Mouse (Mus musculus): Measurements from ENCODE around the gene Mc3r. TPM values are rescaled to one million over a fixed set of nuclear protein-coding genes. Genes with fewer than 3 reads are reported as not detected.

Gene Mc3r
- total and polyA plus RNA-seq, 3 experiments: not detected

GRCm38 (mm10) chr2:172215508-172216162, 32.7 kb upstream of the Mc3r start:
- DNase-seq (ENCODE audit: extremely low read depth): peak; percentile 81
- TF ChIP-seq KAT2A (IDR thresholded peaks at IDR 0.05; ENCODE audit: insufficient replicate concordance, low read length) (no peak), CHD1 (IDR thresholded peaks at IDR 0.05; ENCODE audit: low read depth, low read length) (no peak), MAZ (IDR thresholded peaks at IDR 0.05; ENCODE audit: low read depth, low read length) (no peak), MEF2A (IDR thresholded peaks at IDR 0.05; ENCODE audit: borderline replicate concordance, low read depth, low read length) (no peak), ZMIZ1 (IDR thresholded peaks at IDR 0.05; ENCODE audit: low read depth, low read length) (no peak), RCOR1 (conservative IDR thresholded peaks at IDR 0.05; ENCODE audit: low read depth, low read length) (no peak), JUN (IDR thresholded peaks at IDR 0.05; ENCODE audit: insufficient read depth, low read depth, low read length) (peak; percentile 69), SIN3A (IDR thresholded peaks at IDR 0.05; ENCODE audit: low read length) (no peak), ETS1 (conservative IDR thresholded peaks at IDR 0.05; ENCODE audit: low read depth, low read length) (no peak), ZKSCAN1 (IDR thresholded peaks at IDR 0.05; ENCODE audit: borderline replicate concordance, low read depth, low read length) (no peak), ELF1 (IDR thresholded peaks at IDR 0.05; ENCODE audit: low read depth, low read length) (no peak), IRF4 (IDR thresholded peaks at IDR 0.05; ENCODE audit: low read depth, low read length) (no peak), ZC3H11A (IDR thresholded peaks at IDR 0.05; ENCODE audit: low read depth, low read length) (no peak), PAX5 (IDR thresholded peaks at IDR 0.05; ENCODE audit: low read length) (no peak), SMC3 (IDR thresholded peaks at IDR 0.05; ENCODE audit: low read depth, low read length) (peak; percentile 67), USF1 (IDR thresholded peaks at IDR 0.05; ENCODE audit: low read depth, low read length) (no peak), MAFK (IDR thresholded peaks at IDR 0.05; ENCODE audit: insufficient replicate concordance, low read length) (no peak), HCFC1 (IDR thresholded peaks at IDR 0.05; ENCODE audit: low read depth, low read length) (no peak), TBP (conservative IDR thresholded peaks at IDR 0.05; ENCODE audit: low read depth, low read length) (no peak), MXI1 (IDR thresholded peaks at IDR 0.05; ENCODE audit: low read depth, low read length) (no peak), USF2 (conservative IDR thresholded peaks at IDR 0.05; ENCODE audit: low read depth, low read length) (no peak), UBTF (IDR thresholded peaks at IDR 0.05; ENCODE audit: low read depth, low read length) (no peak), JUND (conservative IDR thresholded peaks at IDR 0.05; ENCODE audit: low read depth, low read length) (peak; percentile 79), POLR2A (IDR thresholded peaks at IDR 0.05; ENCODE audit: low read depth, low read length) (no peak), MAX (IDR thresholded peaks at IDR 0.05; ENCODE audit: low read length) (no peak), MYC (IDR thresholded peaks at IDR 0.05; ENCODE audit: low read depth, low read length) (no peak), POLR2AphosphoS2 (IDR thresholded peaks at IDR 0.05; ENCODE audit: low read depth, low read length) (no peak), GABPA (IDR thresholded peaks at IDR 0.05; ENCODE audit: insufficient replicate concordance, low read depth, low read length) (no peak), E2F4 (IDR thresholded peaks at IDR 0.05; ENCODE audit: insufficient replicate concordance, low read depth, low read length) (no peak), EP300 (IDR thresholded peaks at IDR 0.05; ENCODE audit: low read length) (no peak), BHLHE40 (IDR thresholded peaks at IDR 0.05; ENCODE audit: low read depth, low read length) (0 out of 2 replicates have a peak, but pooled peaks have one; percentile 32), RAD21 (IDR thresholded peaks at IDR 0.05; ENCODE audit: low read depth, low read length) (peak; percentile 86), ZNF384 (IDR thresholded peaks at IDR 0.05; ENCODE audit: low read depth, low read length) (peak; percentile 95), CHD2 (IDR thresholded peaks at IDR 0.05; ENCODE audit: low read length) (no peak), NRF1 (IDR thresholded peaks at IDR 0.05; ENCODE audit: low read depth, low read length) (no peak), CTCF (conservative IDR thresholded peaks at IDR 0.05 in 1 of 2, IDR thresholded peaks at IDR 0.05 in 1 of 2; ENCODE audit: low read depth in 2 of 2, low read length in 2 of 2) (peak; percentile 58 to 88), TCF12 (IDR thresholded peaks at IDR 0.05; ENCODE audit: low read depth, low read length) (no peak), NELFE (IDR thresholded peaks at IDR 0.05; ENCODE audit: low read depth, low read length) (no peak)
- Histone ChIP-seq H3K36me3 (replicated peaks in 1 of 2; ENCODE audit: control insufficient read depth in 1 of 2, insufficient read depth in 1 of 2, low read length in 1 of 2) (no peaks in the 10 kb centered on the region), H3K27me3 (replicated peaks) (peaks cover 11% of the 10 kb centered on the region), H3K79me2 (replicated peaks; ENCODE audit: control insufficient read depth, extremely low read depth, insufficient read depth, poor library complexity, severe bottlenecking) (no peaks in the 10 kb centered on the region), H3K4me1 (ENCODE audit: control insufficient read depth in 1 of 2, insufficient read depth in 2 of 2) (0 out of 4 replicates have a peak, but pooled peaks cover 0 to 2% of the 10 kb centered on the region in 2 experiments), H3K9me3 (replicated peaks; ENCODE audit: low read length) (no peaks in the 10 kb centered on the region), H3K4me2 (ENCODE audit: insufficient read depth, low read depth, poor library complexity, severe bottlenecking) (no peak overlapping the region), H3K4me3 (replicated peaks in 1 of 3; ENCODE audit: low read depth in 2 of 3, low read length in 2 of 3, poor library complexity in 1 of 3) (no peak overlapping the region), H3K27ac (ENCODE audit: insufficient read depth, low read depth) (no peak overlapping the region), H3K9ac (ENCODE audit: insufficient read depth, low read depth) (no peak overlapping the region)
- dilution Hi-C loops (cut with MboI; ENCODE audit: extremely low pct_ligation_motif_present, extremely low pct_unique_long_range_greater_than_20kb, low sequenced_read_pairs): no loop called here
- in situ Hi-C loops (cut with MboI; ENCODE audit: low pct_ligation_motif_present, low pct_unique_long_range_greater_than_20kb, low sequenced_read_pairs): loop anchor here (10.0 kb wide), 2 partner anchors 1341 to 1691 kb away; no protein-coding TSS in a partner anchor
